Mouse (Mus musculus) erythroblast, embryonic 14.5 days (primary cell): ENCODE data around the gene 6430628N08Rik.

Experiments
- GATA1 ChIP-seq: IDR thresholded peaks from 2 replicates; pipeline ENCODE4 v1.6.1; 2012; ENCODE audit warnings: low read length, inconsistent platforms, mixed read lengths
- TAL1 ChIP-seq: IDR thresholded peaks from 3 replicates; pipeline ENCODE4 v1.6.1; 2012; ENCODE audit warnings: low read length, inconsistent platforms, mixed read lengths

GRCm38 (mm10) chr4:115857293-115857883 lies 33.1 kb upstream of the 6430628N08Rik start:
- TF ChIP-seq GATA1, result no peak
- TF ChIP-seq TAL1, result no peak
